Mouse (Mus musculus) embryonic facial prominence, embryonic 12.5 days (tissue): ENCODE measurements around the gene Adamtsl2. TPM values are rescaled to one million over a fixed set of nuclear protein-coding genes. Genes with fewer than 3 reads are reported as not detected.
A peak's percentile ranks its signal among the peaks of the same experiment; 100 is the strongest.

ENCODE experiments used
- ATAC-seq: fragments of 200-750 bp; cut with Nextera tagmentation; 2 replicates; pipeline ENCODE4 v1.8.0; 2017; ENCODE audit not compliant: insufficient number of reproducible peaks, insufficient read depth, low FRiP score, low TSS enrichment
- H3K27ac ChIP-seq: fragments of 300-500 bp; sonication (generic); 2 replicates; pipeline ENCODE4 v1.5.1; 2016; ENCODE audit warnings: mild to moderate bottlenecking
- H3K27me3 ChIP-seq: fragments of 300-500 bp; sonication (generic); 2 replicates; pipeline ENCODE4 v1.6.1; 2016; ENCODE audit warnings: mild to moderate bottlenecking, moderate library complexity
- H3K36me3 ChIP-seq: fragments of 300-500 bp; sonication (generic); 2 replicates; pipeline ENCODE4 v1.6.1; 2016; ENCODE audit warnings: mild to moderate bottlenecking
- H3K4me1 ChIP-seq: fragments of 300-500 bp; sonication (generic); 2 replicates; pipeline ENCODE4 v1.6.1; 2016
- H3K4me2 ChIP-seq: fragments of 300-500 bp; sonication (generic); replicated peaks from 2 replicates; pipeline ENCODE4 v1.6.1; 2016; ENCODE audit warnings: mild to moderate bottlenecking, moderate library complexity
- H3K4me3 ChIP-seq: fragments of 300-500 bp; sonication (generic); 2 replicates; pipeline ENCODE4 v1.5.1; 2016; ENCODE audit warnings: mild to moderate bottlenecking
- H3K9ac ChIP-seq: fragments of 300-500 bp; sonication (generic); 2 replicates; pipeline ENCODE4 v1.6.1; 2016; ENCODE audit warnings: mild to moderate bottlenecking, moderate library complexity
- H3K9me3 ChIP-seq: fragments of 300-500 bp; sonication (generic); 2 replicates; pipeline ENCODE4 v1.6.1; 2016; ENCODE audit warnings: mild to moderate bottlenecking, moderate library complexity
- WGBS: fragments of 180-500 bp; shearing (Covaris S2); methylation state at CpG from one replicate; pipeline ENCODE4 v1.1.7; 2016; 5-methylcytosine and 5-hydroxymethylcytosine counted together
- polyA plus RNA-seq: library from polyadenylated mRNA; unstranded; fragments of >200 nt; fragmentation: Nextera tagmentation; extraction: Ambion mirVana; gene quantifications from 2 replicates; pipeline ENCODE4 v1.2.1, GENCODE M21; 2016

Adamtsl2 gene
- polyA plus RNA-seq, 1 experiment from 2014 or later = 6.9 TPM

DNA sequence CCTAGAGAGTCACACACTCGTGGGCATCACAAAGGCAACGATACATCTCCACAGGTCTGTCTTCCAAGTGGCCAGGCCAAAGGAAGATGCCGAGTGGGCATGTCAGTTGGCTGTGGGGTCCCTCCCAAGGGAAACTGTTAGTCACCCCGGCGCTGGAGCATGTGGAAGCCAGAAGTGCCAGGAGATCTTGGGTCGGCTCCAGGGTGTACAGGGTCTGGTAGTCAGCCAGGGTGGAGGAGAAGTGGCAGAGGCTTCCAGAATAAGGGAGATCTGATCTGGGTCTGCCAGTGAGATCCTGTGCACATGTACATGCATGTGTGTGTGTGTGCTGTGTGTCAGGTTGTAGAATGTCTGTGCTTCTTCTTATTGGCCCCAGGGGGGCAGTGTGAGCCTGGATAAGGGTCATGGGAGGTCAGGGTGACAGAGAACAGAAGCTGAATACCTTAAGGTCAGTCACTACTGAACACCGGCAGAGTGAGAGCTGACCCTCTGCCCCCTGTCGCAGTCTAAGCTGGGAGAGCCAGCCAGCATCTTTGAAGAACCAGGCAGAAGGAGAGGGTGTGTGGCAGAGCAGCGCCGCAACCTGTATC is 1.4 kb upstream of the Adamtsl2 start:
- H3K9me3 ChIP-seq = no peaks in the 10 kb centered on the region
- H3K4me1 ChIP-seq = peaks cover 34% of the 10 kb centered on the region
- ATAC-seq = no peak
- no peak overlapping the region for H3K27ac ChIP-seq
- 62% methylated on average over 10 of the region's 10 CpGs for WGBS
- H3K4me3 ChIP-seq = no peak overlapping the region
- peaks cover 5% of the 10 kb centered on the region; the same call in 1 of the 2 replicates for H3K27me3 ChIP-seq
- H3K9ac ChIP-seq = no peak overlapping the region
- no peak overlapping the region for H3K4me2 ChIP-seq
- H3K36me3 ChIP-seq = no peaks in the 10 kb centered on the region

GRCm38 (mm10) chr2:27078312-27078711 is 867 bp upstream of the Adamtsl2 start:
- Histone ChIP-seq H3K36me3 (no peaks in the 10 kb centered on the region), H3K4me2 (no peak overlapping the region), H3K27me3 (peaks cover 5% of the 10 kb centered on the region; the same call in 1 of the 2 replicates), H3K9me3 (no peaks in the 10 kb centered on the region), H3K4me1 (peaks cover 32% of the 10 kb centered on the region), H3K9ac (no peak overlapping the region), H3K4me3 (no peak overlapping the region), H3K27ac (no peak overlapping the region)
- 28% methylated on average over 2 of the region's 2 CpGs for WGBS
- no peak for ATAC-seq

DNA sequence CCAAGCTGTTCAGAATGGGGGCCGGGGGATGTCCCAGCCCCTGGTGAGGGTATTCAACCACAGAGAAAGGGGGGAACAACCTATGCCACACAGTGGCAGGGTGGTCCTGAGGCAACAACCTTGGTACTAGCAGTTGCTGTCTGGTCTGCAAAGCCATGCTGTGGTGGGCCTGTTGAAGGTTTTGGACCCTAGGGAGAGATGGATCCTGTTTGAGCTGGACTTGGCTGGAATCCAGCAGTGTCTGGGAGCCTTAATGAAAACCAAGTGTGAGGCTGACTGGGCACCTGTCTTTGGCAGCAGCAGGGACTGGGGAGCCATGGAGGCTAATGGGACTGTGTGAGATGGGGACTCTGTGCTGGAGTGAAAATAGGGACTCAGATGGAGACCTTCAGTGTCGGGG is 470 bp downstream of the Adamtsl2 start:
- peak; percentile 31; the same call in 1 of the 2 replicates for ATAC-seq
- H3K27ac ChIP-seq = peak overlapping the region; percentile 74
- WGBS = 25% methylated on average over 2 of the region's 2 CpGs
- H3K36me3 ChIP-seq = no peaks in the 10 kb centered on the region
- peaks cover 5% of the 10 kb centered on the region; the same call in 1 of the 2 replicates for H3K27me3 ChIP-seq
- H3K4me3 ChIP-seq = 0 out of 2 replicates have a peak overlapping the region, but pooled peaks have one; percentile 12
- peaks cover 31% of the 10 kb centered on the region for H3K4me1 ChIP-seq
- no peak overlapping the region for H3K9ac ChIP-seq
- no peaks in the 10 kb centered on the region for H3K9me3 ChIP-seq
- H3K4me2 ChIP-seq = peak overlapping the region; percentile 43

DNA sequence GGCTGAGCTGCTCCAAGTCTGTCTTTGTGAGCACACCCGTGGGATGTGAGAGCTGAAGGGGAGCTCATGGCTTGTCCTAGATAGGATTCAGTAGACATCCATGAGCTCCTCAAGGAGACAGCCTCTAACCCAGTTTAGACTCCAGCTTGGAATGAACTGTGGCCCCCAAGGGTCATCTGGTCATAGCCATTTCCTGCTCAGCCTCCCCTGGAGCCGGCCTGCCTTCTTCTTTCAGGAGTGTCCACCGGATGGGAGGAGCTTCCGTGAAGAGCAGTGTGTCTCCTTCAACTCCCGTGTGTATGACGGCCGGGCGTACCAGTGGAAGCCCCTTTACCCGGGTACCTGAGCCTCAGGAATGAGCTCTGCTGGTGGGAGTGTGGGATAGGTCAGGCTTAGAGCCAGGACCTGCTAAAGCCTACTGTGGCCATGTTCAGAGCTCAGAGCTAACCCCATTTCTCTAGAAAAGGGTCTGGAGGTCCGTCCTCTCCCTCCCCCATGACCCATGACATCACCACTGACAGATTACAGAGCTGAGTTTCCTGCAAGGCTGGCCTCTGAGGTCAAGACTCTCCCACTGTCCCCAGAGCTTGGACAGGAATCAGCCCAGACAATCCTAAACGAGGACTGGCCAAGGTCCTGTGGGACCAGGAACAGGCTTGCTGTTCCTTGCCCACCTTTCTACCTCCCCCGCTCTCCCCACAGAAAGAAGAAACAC is 4.7 kb downstream of the Adamtsl2 start:
- Histone ChIP-seq H3K36me3 (no peaks in the 10 kb centered on the region), H3K4me1 (peaks cover 39% of the 10 kb centered on the region), H3K9ac (no peak overlapping the region), H3K4me2 (no peak overlapping the region), H3K4me3 (no peak overlapping the region), H3K27ac (no peak overlapping the region), H3K9me3 (no peaks in the 10 kb centered on the region), H3K27me3 (no peaks in the 10 kb centered on the region)
- 63% methylated on average over 12 of the region's 12 CpGs for WGBS
- no peak for ATAC-seq

GRCm38 (mm10) chr2:27084963-27085362 is 5.8 kb downstream of the Adamtsl2 start:
- H3K4me1 ChIP-seq = peaks cover 28% of the 10 kb centered on the region
- H3K9me3 ChIP-seq = no peaks in the 10 kb centered on the region
- ATAC-seq = no peak
- no peak overlapping the region for H3K27ac ChIP-seq
- no peaks in the 10 kb centered on the region for H3K36me3 ChIP-seq
- H3K27me3 ChIP-seq = no peaks in the 10 kb centered on the region
- H3K4me3 ChIP-seq = no peak overlapping the region
- no peak overlapping the region for H3K4me2 ChIP-seq
- WGBS = 48% methylated on average over 8 of the region's 8 CpGs
- H3K9ac ChIP-seq = no peak overlapping the region

GRCm38 (mm10) chr2:27085801-27086200 is 6.6 kb downstream of the Adamtsl2 start:
- 0 out of 2 replicates have a peak, but pooled peaks have one; percentile 30 for ATAC-seq
- no peak overlapping the region for H3K9ac ChIP-seq

GRCm38 (mm10) chr2:27086483-27087010 is 7.4 kb downstream of the Adamtsl2 start:
- H3K9ac ChIP-seq = no peak overlapping the region
- ATAC-seq = no peak
- H3K27me3 ChIP-seq = no peaks in the 10 kb centered on the region
- 0 out of 2 replicates have a peak overlapping the region, but pooled peaks have one; percentile 61 for H3K27ac ChIP-seq
- WGBS = 86% methylated on average over 4 of the region's 4 CpGs
- H3K9me3 ChIP-seq = no peaks in the 10 kb centered on the region
- H3K4me1 ChIP-seq = peaks cover 25% of the 10 kb centered on the region
- H3K4me2 ChIP-seq = no peak overlapping the region
- H3K36me3 ChIP-seq = no peaks in the 10 kb centered on the region
- H3K4me3 ChIP-seq = no peak overlapping the region

More at GRCm38 (mm10) chr2:27085801-27086200, 6.6 kb downstream of the Adamtsl2 start:
- Histone ChIP-seq H3K4me1 (peaks cover 25% of the 10 kb centered on the region), H3K9me3 (no peaks in the 10 kb centered on the region), H3K4me3 (no peak overlapping the region), H3K27ac (peak overlapping the region; percentile 61; the same call in 1 of the 2 replicates), H3K36me3 (no peaks in the 10 kb centered on the region), H3K27me3 (no peaks in the 10 kb centered on the region), H3K4me2 (no peak overlapping the region)
- WGBS = 16% methylated on average over 2 of the region's 2 CpGs

- Histone ChIP-seq H3K9me3 (no peaks in the 10 kb centered on the region), H3K9ac (no peak overlapping the region), H3K36me3 (no peaks in the 10 kb centered on the region), H3K27me3 (no peaks in the 10 kb centered on the region), H3K4me2 (no peak overlapping the region), H3K4me3 (no peak overlapping the region), H3K4me1 (peaks cover 25% of the 10 kb centered on the region), H3K27ac (no peak overlapping the region)
- no peak for ATAC-seq
- WGBS = 94% methylated on average over 5 of the region's 5 CpGs
These were observed 8.4 kb downstream of the Adamtsl2 start for GRCm38 (mm10) chr2:27087581-27087980.

GRCm38 (mm10) chr2:27088071-27088644 is 9.0 kb downstream of the Adamtsl2 start:
- WGBS = 70% methylated on average over 18 of the region's 18 CpGs
- no peak overlapping the region for H3K9ac ChIP-seq
- no peaks in the 10 kb centered on the region for H3K36me3 ChIP-seq
- H3K4me2 ChIP-seq = no peak overlapping the region
- no peaks in the 10 kb centered on the region for H3K27me3 ChIP-seq
- H3K27ac ChIP-seq = peak overlapping the region; percentile 23; the same call in 1 of the 2 replicates
- no peaks in the 10 kb centered on the region for H3K9me3 ChIP-seq
- ATAC-seq = no peak
- H3K4me1 ChIP-seq = peaks cover 25% of the 10 kb centered on the region
- no peak overlapping the region for H3K4me3 ChIP-seq

- 69% methylated on average over 5 of the region's 5 CpGs for WGBS
- Histone ChIP-seq H3K27me3 (no peaks in the 10 kb centered on the region), H3K36me3 (no peaks in the 10 kb centered on the region), H3K27ac (peak overlapping the region; percentile 19; the same call in 1 of the 2 replicates), H3K4me1 (peaks cover 23% of the 10 kb centered on the region), H3K4me2 (no peak overlapping the region), H3K9ac (no peak overlapping the region), H3K4me3 (no peak overlapping the region), H3K9me3 (no peaks in the 10 kb centered on the region)
- no peak for ATAC-seq
These were observed 9.5 kb downstream of the Adamtsl2 start for GRCm38 (mm10) chr2:27088700-27089099.

DNA sequence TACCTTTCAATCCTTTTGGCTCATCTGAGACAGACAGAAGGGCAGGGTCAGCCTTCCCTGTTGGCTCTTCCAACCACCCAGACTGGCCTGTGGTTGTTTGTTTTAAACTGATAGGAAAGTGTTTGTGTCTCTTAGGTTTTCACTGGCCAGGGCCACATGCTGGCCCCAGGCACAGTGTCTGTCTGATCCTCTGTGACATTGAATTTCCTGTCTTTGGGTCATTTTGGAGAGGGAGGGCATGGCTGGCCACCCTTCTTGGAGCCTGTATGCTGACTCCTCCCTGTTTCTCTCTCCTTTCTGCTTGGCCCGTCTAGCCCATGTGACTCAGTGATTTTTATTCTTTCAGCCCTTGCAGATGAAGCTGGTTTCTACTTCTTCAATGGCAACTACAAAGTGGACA is 10.1 kb downstream of the Adamtsl2 start:
- WGBS = 48% methylated on average over 1 of the region's 1 CpGs
- H3K27me3 ChIP-seq = no peaks in the 10 kb centered on the region
- H3K36me3 ChIP-seq = no peaks in the 10 kb centered on the region
- H3K9me3 ChIP-seq = no peaks in the 10 kb centered on the region
- ATAC-seq = no peak
- H3K4me1 ChIP-seq = peaks cover 21% of the 10 kb centered on the region
- no peak overlapping the region for H3K4me3 ChIP-seq
- H3K4me2 ChIP-seq = no peak overlapping the region
- H3K9ac ChIP-seq = no peak overlapping the region
- no peak overlapping the region for H3K27ac ChIP-seq
